In genomic region chr6:49397466-49397865, GRCm38 (mm10) we compare ENCODE assay signal across 8 mouse cellular contexts. TPM values are rescaled to one million over a fixed set of nuclear protein-coding genes. Genes with fewer than 3 reads are reported as not detected.
DNase-seq lines count a peak whose midpoint lies in the region; TF ChIP-seq lines count a peak whose summit lies in the region.
"Had no signal": no experiment of that assay in that cellular context is flagged by ENCODE, and none has a peak within 500 bp of the region (broad histone marks: within the 10 kb centered on the region; RNA-seq: fewer than 3 reads in every experiment).

No protein-coding gene starts in this region.

- peaks cover 6% of the 10 kb centered on the region for H3K4me1 ChIP-seq in E14TG2a.4 (replicated peaks; ENCODE audit: low read depth, low read length)
- H3K4me1 ChIP-seq: embryonic facial prominence, embryonic 12.5 days had no signal

- H3K4me3 ChIP-seq in E14TG2a.4 (replicated peaks; ENCODE audit: low read length), result no peak overlapping the region
- H3K4me3 ChIP-seq: embryonic facial prominence, embryonic 12.5 days had no signal

- H3K9me3 ChIP-seq in E14TG2a.4 (ENCODE audit: low read length), result no peaks in the 10 kb centered on the region

- no peaks in the 10 kb centered on the region for H3K36me3 ChIP-seq in E14TG2a.4 (ENCODE audit: insufficient read depth, low read length)
- H3K36me3 ChIP-seq: embryonic facial prominence, embryonic 12.5 days had no signal

- peak; percentile 35 for TF ChIP-seq CTCF in E14TG2a.4 (conservative IDR thresholded peaks at IDR 0.05; ENCODE audit: low read length)

- intact Hi-C loops in left cerebral cortex, postnatal 14 days (cut with DNase I), result loop anchor here (2.0 to 10.0 kb wide), 3 partner anchors 79 to 343 kb away; partner anchors contain the start of gene Ccdc126

- peaks cover 2% of the 10 kb centered on the region; the same call in 1 of the 2 replicates for H3K27me3 ChIP-seq in E14TG2a.4 (ENCODE audit: insufficient read depth, low read length)
- H3K27me3 ChIP-seq: embryonic facial prominence, embryonic 12.5 days had no signal

- peak; percentile 12 to 30 for DNase-seq in left cerebral cortex, postnatal 14 days (ENCODE audit: low spot score in 2 of 2)
- no peak for DNase-seq in left cerebral cortex, adult 18-20 months (ENCODE audit: low spot score in 2 of 2)
- peak; percentile 75 for DNase-seq in ZHBTc4 (ENCODE audit: low read depth, low spot score)
- peak; percentile 51 for DNase-seq in mesoderm, embryonic 11.5 days (ENCODE audit: low read depth, low spot score)
- no peak for DNase-seq in layer of hippocampus, postnatal 14 days (ENCODE audit: low spot score in 2 of 2)
- DNase-seq in layer of hippocampus, postnatal 25 days (ENCODE audit: extremely low spot score in 1 of 2, low spot score in 1 of 2), result no peak

RNA-seq across cellular contexts. Expression of gene Stk31, which starts 2.1 kb away (rescaled TPM):
- 1 to 10 TPM; 1.1 to 1.5 TPM for total RNA-seq in left cerebral cortex, postnatal 14 days (2021)
- 1 to 10 TPM; 1.4 to 1.6 TPM for total RNA-seq in left cerebral cortex, adult 18-20 months (2021)
- 1 to 10 TPM; 1.2 to 1.6 TPM for total RNA-seq in layer of hippocampus, postnatal 14 days (2021)
- 1 to 10 TPM; 1.3 to 1.6 TPM for total RNA-seq in layer of hippocampus, postnatal 25 days (2021)

RNA-seq across cellular contexts. Expression of gene Fam221a, which starts 29.9 kb away (rescaled TPM):
- total RNA-seq in left cerebral cortex, postnatal 14 days (2021), result 1 to 10 TPM; 1.1 TPM
- 1 to 10 TPM; 1.2 to 1.3 TPM for total RNA-seq in left cerebral cortex, adult 18-20 months (2021)
- 1 to 10 TPM; 1.1 to 1.2 TPM for total RNA-seq in layer of hippocampus, postnatal 14 days (2021)
- 1 to 10 TPM in 1 of 2 experiments, under 1 TPM in 1; 0.69 to 1.1 TPM for total RNA-seq in layer of hippocampus, postnatal 25 days (2021)

Comparison
In these comparisons a context has a peak if more than half of its experiments do, and no peak if none do; other contexts are left out.
1. DNase-seq: peak in left cerebral cortex, postnatal 14 days (2 of 2), ZHBTc4 (single experiment) and mesoderm, embryonic 11.5 days (single experiment); none in left cerebral cortex, adult 18-20 months (0 of 2), layer of hippocampus, postnatal 14 days (0 of 2) and layer of hippocampus, postnatal 25 days (0 of 2).